Mouse (Mus musculus) small intestine, adult 2 months (tissue): ENCODE measurements around the gene Rras. TPM values are rescaled to one million over a fixed set of nuclear protein-coding genes. Genes with fewer than 3 reads are reported as not detected.
A peak's percentile ranks its signal among the peaks of the same experiment; 100 is the strongest.

ENCODE experiments used
- H3K27ac ChIP-seq: fragments of 200-500 bp; 2 replicates; pipeline ENCODE4 v1.5.1; 2012; ENCODE audit warnings: low read depth, low read length, control low read depth, inconsistent platforms; ENCODE audit not compliant: insufficient read depth
- H3K27me3 ChIP-seq: fragments of 200-500 bp; 2 replicates; pipeline ENCODE4 v1.6.1; 2012; ENCODE audit warnings: mild to moderate bottlenecking, moderate library complexity, low read length, inconsistent platforms; ENCODE audit not compliant: control insufficient read depth, insufficient read depth
- H3K36me3 ChIP-seq: fragments of 200-500 bp; 2 replicates; pipeline ENCODE4 v1.6.1; 2012; ENCODE audit warnings: mild to moderate bottlenecking, low read length, control low read depth, inconsistent platforms; ENCODE audit not compliant: control insufficient read depth, insufficient read depth
- H3K4me1 ChIP-seq: fragments of 200-500 bp; 2 replicates; pipeline ENCODE4 v1.6.1; 2012; ENCODE audit warnings: low read length, inconsistent platforms, mixed read lengths; ENCODE audit not compliant: control insufficient read depth, insufficient read depth, insufficient read length
- H3K4me3 ChIP-seq: fragments of 200-500 bp; 2 replicates; pipeline ENCODE4 v1.5.1; 2012; ENCODE audit warnings: low read depth, mild to moderate bottlenecking, control low read depth, inconsistent platforms, low read length, moderate library complexity
- CTCF ChIP-seq: fragments of 200-500 bp; IDR thresholded peaks from 2 replicates; pipeline ENCODE4 v1.5.1; 2012; ENCODE audit warnings: low read depth, mild to moderate bottlenecking, control low read depth, inconsistent platforms, low read length, moderate library complexity, mixed read lengths; ENCODE audit not compliant: insufficient replicate concordance, insufficient read length; ENCODE audit errors: extremely low read depth
- POLR2A ChIP-seq: fragments of 200-500 bp; IDR thresholded peaks from 2 replicates; pipeline ENCODE4 v1.6.1; 2012; ENCODE audit warnings: low read depth, mild to moderate bottlenecking, control low read depth, inconsistent platforms, low read length, moderate library complexity
- WGBS: fragments of 180-500 bp; shearing (Covaris S2); methylation state at CpG from one replicate; pipeline ENCODE4 v1.1.7; 2018; 5-methylcytosine and 5-hydroxymethylcytosine counted together
- polyA plus RNA-seq: library from polyadenylated mRNA; depleted of rRNA; stranded (reverse); fragments of >200 nt; gene quantifications from 2 replicates; pipeline ENCODE4 v1.2.3, GENCODE M21; 2012

Gene Rras
- polyA plus RNA-seq, 1 experiment, result 67.9 TPM

- Histone ChIP-seq H3K4me3 (no peak overlapping the region), H3K4me1 (no peaks in the 10 kb centered on the region), H3K27me3 (no peaks in the 10 kb centered on the region), H3K27ac (no peak overlapping the region), H3K36me3 (peaks cover 86% of the 10 kb centered on the region)
- TF ChIP-seq CTCF, result no peak
- TF ChIP-seq POLR2A, result no peak
- WGBS, result 95% methylated on average over 19 of the region's 19 CpGs
Measured at GRCm38 (mm10) chr7:45008411-45008810, 9.3 kb upstream of the Rras start.

DNA sequence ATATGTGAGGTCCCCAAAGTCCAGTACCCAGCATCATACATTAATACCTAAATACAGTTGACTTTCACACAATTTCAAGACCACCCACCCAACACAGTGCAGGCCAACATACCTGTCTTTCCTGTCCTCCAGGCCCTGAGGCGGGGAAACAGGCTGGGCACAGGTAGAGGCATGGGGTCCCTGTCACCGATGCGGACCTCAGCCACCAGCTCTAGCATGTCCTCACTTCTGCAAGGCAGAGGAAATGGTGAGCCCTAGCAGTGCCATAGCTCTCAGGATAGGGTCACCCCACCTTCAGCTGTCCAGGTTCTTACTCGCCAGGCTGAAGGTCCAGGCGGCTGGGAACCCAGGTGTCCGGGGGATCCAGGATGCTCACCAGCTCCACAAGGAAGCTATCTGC is 5.8 kb upstream of the Rras start:
- H3K27ac ChIP-seq, result no peak overlapping the region
- H3K36me3 ChIP-seq, result peaks cover 54% of the 10 kb centered on the region
- H3K27me3 ChIP-seq, result no peaks in the 10 kb centered on the region
- WGBS, result 96% methylated on average over 6 of the region's 6 CpGs
- H3K4me3 ChIP-seq, result no peak overlapping the region
- H3K4me1 ChIP-seq, result no peaks in the 10 kb centered on the region
- TF ChIP-seq CTCF (no peak), POLR2A (no peak)

DNA sequence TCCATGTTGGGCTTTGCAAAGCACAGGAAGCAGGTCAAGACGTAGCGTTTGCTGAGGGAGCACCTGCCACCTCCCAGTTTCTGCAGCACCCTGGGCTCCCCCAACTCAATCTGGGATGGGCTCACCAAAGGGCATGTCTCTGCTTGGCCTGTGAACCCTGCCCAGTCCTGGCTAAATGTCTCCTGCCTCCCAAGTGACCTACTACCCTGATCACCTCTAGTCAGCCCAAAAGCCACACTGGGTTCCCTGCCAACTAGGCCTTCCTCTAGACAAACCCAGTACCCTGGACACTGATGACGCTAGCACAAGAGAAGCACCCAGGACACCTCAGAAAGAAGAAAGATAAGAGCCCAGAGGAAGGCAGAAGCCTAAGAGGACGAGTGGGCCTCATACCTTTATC is 4.9 kb upstream of the Rras start:
- Histone ChIP-seq H3K27ac (no peak overlapping the region), H3K36me3 (peaks cover 46% of the 10 kb centered on the region), H3K4me1 (no peaks in the 10 kb centered on the region), H3K4me3 (no peak overlapping the region), H3K27me3 (no peaks in the 10 kb centered on the region)
- WGBS, result 84% methylated on average over 4 of the region's 4 CpGs
- TF ChIP-seq POLR2A, result no peak
- no peak for TF ChIP-seq CTCF

DNA sequence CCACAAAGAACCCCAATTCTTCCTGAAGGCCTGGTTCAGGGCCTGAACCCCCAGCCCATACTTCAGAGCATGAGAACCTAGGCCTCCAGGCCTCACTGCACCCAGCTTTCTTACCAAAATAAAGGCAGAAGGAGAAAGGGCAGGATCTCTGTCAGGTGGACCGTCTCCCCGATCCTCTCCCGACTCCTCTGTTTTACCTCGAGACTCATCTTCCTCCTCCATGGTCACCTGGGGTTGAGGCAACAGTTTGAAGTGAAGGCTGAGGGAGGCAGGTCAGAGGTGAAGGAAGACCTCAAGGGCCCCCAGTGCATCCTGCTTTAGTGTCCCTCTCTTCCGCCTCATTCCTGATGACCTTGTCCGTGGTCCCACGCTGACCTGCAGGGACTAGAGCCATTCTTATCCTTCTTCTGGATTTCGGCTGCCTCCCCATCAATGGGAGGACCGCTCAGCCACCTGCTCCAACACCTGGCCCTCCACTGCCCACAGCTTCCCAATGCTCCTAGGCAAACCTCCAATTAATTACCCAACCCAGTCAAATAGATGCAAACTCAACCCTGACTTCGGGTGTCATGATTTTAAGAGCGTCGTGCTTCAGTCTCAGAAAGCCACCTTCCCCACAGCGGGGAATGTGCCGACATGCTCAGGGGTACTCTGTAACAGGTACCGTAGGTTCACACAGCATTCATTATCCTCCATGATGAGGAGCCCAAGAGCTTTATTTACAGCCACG is 4.2 kb upstream of the Rras start:
- H3K36me3 ChIP-seq, result peaks cover 39% of the 10 kb centered on the region
- 92% methylated on average over 16 of the region's 16 CpGs for WGBS
- H3K27me3 ChIP-seq, result no peaks in the 10 kb centered on the region
- TF ChIP-seq POLR2A (no peak), CTCF (no peak)
- H3K27ac ChIP-seq, result no peak overlapping the region
- H3K4me3 ChIP-seq, result no peak overlapping the region
- 0 out of 2 replicates have a peak, but pooled peaks cover 3% of the 10 kb centered on the region for H3K4me1 ChIP-seq

GRCm38 (mm10) chr7:45014096-45014451 is 3.7 kb upstream of the Rras start:
- Histone ChIP-seq H3K27ac (no peak overlapping the region), H3K4me1 (peaks cover 5% of the 10 kb centered on the region; the same call in 1 of the 2 replicates), H3K4me3 (no peak overlapping the region), H3K27me3 (no peaks in the 10 kb centered on the region), H3K36me3 (peaks cover 34% of the 10 kb centered on the region)
- 94% methylated on average over 3 of the region's 3 CpGs for WGBS
- TF ChIP-seq POLR2A (no peak), CTCF (no peak)

DNA sequence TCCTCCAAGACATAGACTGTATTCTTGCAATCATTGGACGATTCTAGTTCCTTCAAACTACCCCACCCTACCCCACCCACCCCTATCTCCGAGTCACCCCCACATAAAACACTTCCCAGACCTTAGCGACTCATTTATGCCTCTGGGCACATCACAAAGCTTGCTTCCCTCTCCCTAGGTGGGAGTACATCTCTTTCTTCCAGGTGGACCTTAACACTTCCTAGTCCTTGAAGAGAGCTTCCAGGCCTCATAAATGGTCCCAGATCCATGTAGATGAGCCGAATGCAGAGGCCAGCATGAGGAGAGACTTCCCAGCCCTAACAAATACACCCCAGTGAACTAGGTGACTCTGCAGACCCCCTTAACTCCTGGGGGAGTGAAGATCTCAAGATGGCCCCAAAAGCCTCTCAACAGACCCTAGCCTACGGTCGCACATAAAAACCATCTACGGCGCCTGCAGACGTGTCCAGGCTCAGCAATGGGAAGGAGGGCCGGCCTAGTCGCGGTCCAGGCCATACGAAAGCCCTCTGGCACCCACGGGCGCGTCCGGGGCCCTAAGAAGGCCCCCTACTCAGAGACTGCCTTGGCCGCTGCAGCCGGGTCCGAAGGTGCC is 2.3 kb upstream of the Rras start:
- peak overlapping the region; percentile 89 for H3K4me3 ChIP-seq
- under 1% methylated on average over 20 of the region's 20 CpGs for WGBS
- H3K27me3 ChIP-seq, result no peaks in the 10 kb centered on the region
- H3K27ac ChIP-seq, result peak overlapping the region; percentile 64
- TF ChIP-seq POLR2A (no peak), CTCF (no peak)
- peaks cover 23% of the 10 kb centered on the region for H3K36me3 ChIP-seq
- H3K4me1 ChIP-seq, result peaks cover 5% of the 10 kb centered on the region; the same call in 1 of the 2 replicates

DNA sequence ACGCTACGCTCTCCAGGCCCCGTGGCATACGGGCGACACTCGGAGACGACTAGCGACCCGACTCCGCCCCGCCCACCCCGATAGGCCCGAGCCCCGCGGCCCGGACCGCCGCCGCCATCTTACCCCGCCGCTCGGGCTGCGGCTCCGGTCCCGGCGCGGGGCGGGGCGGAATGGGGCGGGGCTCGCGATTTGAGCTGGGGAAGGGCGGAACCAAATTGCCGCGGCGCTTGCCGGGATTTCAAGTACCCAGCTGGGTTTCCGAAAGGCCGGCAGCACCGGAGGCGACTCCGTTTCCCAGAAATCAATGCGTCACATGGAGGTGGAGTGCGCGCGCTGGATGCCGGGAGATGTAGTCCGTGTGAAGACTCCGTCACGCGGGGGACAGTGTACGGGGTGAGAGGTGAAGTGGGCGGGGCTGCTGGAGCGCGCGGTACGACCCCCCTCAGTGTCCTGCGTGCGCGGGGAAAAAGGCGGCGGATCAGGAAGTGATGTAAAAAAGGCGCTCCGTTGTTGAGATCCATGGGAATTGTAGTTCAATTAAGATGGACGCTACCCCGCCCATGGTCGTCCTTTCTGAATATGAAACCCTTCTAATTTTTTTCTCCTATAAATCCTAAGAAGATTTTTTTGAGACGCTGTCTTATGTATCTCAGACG is 1.7 kb upstream of the Rras start, which contains the start of gene Scaf1:
TSS of gene Scaf1 (minus strand) at position 407 of the 656 bp plus-strand sequence.
- under 1% methylated on average over 69 of the region's 69 CpGs for WGBS
- peaks cover 5% of the 10 kb centered on the region; the same call in 1 of the 2 replicates for H3K4me1 ChIP-seq
- peak within 1 kb of the TSS; percentile 97 for H3K27ac ChIP-seq
- H3K36me3 ChIP-seq, result peaks cover 18% of the 10 kb centered on the region
- H3K4me3 ChIP-seq, result peak within 1 kb of the TSS; percentile 89
- H3K27me3 ChIP-seq, result no peaks in the 10 kb centered on the region
- TF ChIP-seq CTCF (no peak), POLR2A (peak; percentile 57)
